Mouse (Mus musculus) gastrocnemius, postnatal 4 days (tissue): ENCODE measurements around the gene Exoc3l2. TPM values are rescaled to one million over a fixed set of nuclear protein-coding genes. Genes with fewer than 3 reads are reported as not detected.

Experiments used
- DNase-seq, 2 experiments: peaks; one replicate each; pipeline ENCODE4 v3.0.0; 2021 to 2022; ENCODE audit warnings: low spot score in 2 of 2, mixed read lengths in 2 of 2
- total RNA-seq, 2 experiments: library from RNA; stranded (reverse); gene quantifications; 2 replicates each; pipeline ENCODE4 v1.2.3; 2021

Gene Exoc3l2
- total RNA-seq, 2 experiments from 2014 or later = 0.65 to 0.83 TPM

GRCm38 (mm10) chr7:19455819-19456495, 7.2 kb upstream of the Exoc3l2 start:
- DNase-seq = no peak

- no peak for DNase-seq
Observed at GRCm38 (mm10) chr7:19456628-19457027, 6.5 kb upstream of the Exoc3l2 start.

- DNase-seq = no peak
Observed at GRCm38 (mm10) chr7:19457414-19458071, 5.6 kb upstream of the Exoc3l2 start.

GRCm38 (mm10) chr7:19458072-19458486, 5.1 kb upstream of the Exoc3l2 start:
- peak; percentile 46 to 76 for DNase-seq

GRCm38 (mm10) chr7:19458591-19459111, 4.5 kb upstream of the Exoc3l2 start, which contains the start of gene Mark4:
Gene Mark4 (minus strand): TSS chr7:19458821.
- DNase-seq = peak; percentile 74 to 78

- no peak for DNase-seq
Observed at GRCm38 (mm10) chr7:19459144-19459870, 3.8 kb upstream of the Exoc3l2 start.

GRCm38 (mm10) chr7:19460500-19460899, 2.6 kb upstream of the Exoc3l2 start:
- DNase-seq = no peak

- peak; percentile 58 to 72 for DNase-seq
Observed at GRCm38 (mm10) chr7:19461488-19461887, 1.6 kb upstream of the Exoc3l2 start.

- no peak for DNase-seq
Observed at GRCm38 (mm10) chr7:19462443-19462842, 688 bp upstream of the Exoc3l2 start.

GRCm38 (mm10) chr7:19464367-19465307, 1.5 kb downstream of the Exoc3l2 start:
- DNase-seq = no peak

GRCm38 (mm10) chr7:19466602-19467145, 3.5 kb downstream of the Exoc3l2 start:
- DNase-seq = no peak

- no peak for DNase-seq
Observed at GRCm38 (mm10) chr7:19467638-19468037, 4.5 kb downstream of the Exoc3l2 start.

- no peak for DNase-seq
Observed at GRCm38 (mm10) chr7:19468279-19468678, 5.1 kb downstream of the Exoc3l2 start.

- DNase-seq = no peak
Observed at GRCm38 (mm10) chr7:19469404-19469803, 6.3 kb downstream of the Exoc3l2 start.

GRCm38 (mm10) chr7:19470308-19470707, 7.2 kb downstream of the Exoc3l2 start:
- DNase-seq = no peak

GRCm38 (mm10) chr7:19472403-19472802, 9.3 kb downstream of the Exoc3l2 start:
- no peak for DNase-seq

- peak; percentile 76 to 85 for DNase-seq
Observed at GRCm38 (mm10) chr7:19473875-19474443, 10.8 kb downstream of the Exoc3l2 start.

- no peak for DNase-seq
Observed at GRCm38 (mm10) chr7:19477084-19477483, 14.0 kb downstream of the Exoc3l2 start.

GRCm38 (mm10) chr7:19477624-19478384, 14.7 kb downstream of the Exoc3l2 start:
- DNase-seq = no peak
